Mouse (Mus musculus): ENCODE results near the gene Aamp. TPM values are rescaled to one million over a fixed set of nuclear protein-coding genes. Genes with fewer than 3 reads are reported as not detected.

Gene Aamp
- polyA plus RNA-seq, 1 experiment from 2014 or later, result 173 TPM

- no peaks in the 10 kb centered on the region for H3K27me3 ChIP-seq (ENCODE audit: control insufficient read depth, insufficient read depth, low read length)
- peak overlapping the region; percentile 57 for H3K27ac ChIP-seq (ENCODE audit: low read depth, low read length)
- peak overlapping the region; percentile 78 for H3K4me2 ChIP-seq
- peak overlapping the region; percentile 76; the same call in 1 of the 2 replicates for H3K4me3 ChIP-seq (ENCODE audit: low read depth, low read length)
- H3K9ac ChIP-seq (ENCODE audit: low read depth, low read length), result no peak overlapping the region
- no peak; the same call in 1 of the 2 replicates for ATAC-seq (replicated peaks; ENCODE audit: insufficient number of reproducible peaks, low FRiP score, low TSS enrichment)
- H3K4me1 ChIP-seq (ENCODE audit: control insufficient read depth, insufficient read depth, low read length), result peaks cover 43% of the 10 kb centered on the region
- 33% methylated on average over 6 of the region's 6 CpGs for WGBS (ENCODE audit: insufficient replicate concordance)
- H3K9me3 ChIP-seq (replicated peaks; ENCODE audit: control insufficient read depth, low read length), result no peaks in the 10 kb centered on the region
- H3K36me3 ChIP-seq (ENCODE audit: control insufficient read depth, insufficient read depth, low read length), result no peaks in the 10 kb centered on the region
Observed at GRCm38 (mm10) chr1:74240311-74240710, 44.2 kb downstream of the Aamp start.

- 34% methylated on average over 11 of the region's 11 CpGs for WGBS (ENCODE audit: insufficient replicate concordance)
- Histone ChIP-seq H3K9ac (ENCODE audit: low read depth, low read length) (peak overlapping the region; percentile 47), H3K36me3 (ENCODE audit: control insufficient read depth, insufficient read depth, low read length) (no peaks in the 10 kb centered on the region), H3K4me1 (ENCODE audit: control insufficient read depth, insufficient read depth, low read length) (peaks cover 42% of the 10 kb centered on the region), H3K4me2 (peak overlapping the region; percentile 78), H3K9me3 (replicated peaks; ENCODE audit: control insufficient read depth, low read length) (no peaks in the 10 kb centered on the region), H3K27me3 (ENCODE audit: control insufficient read depth, insufficient read depth, low read length) (no peaks in the 10 kb centered on the region), H3K27ac (ENCODE audit: low read depth, low read length) (peak overlapping the region; percentile 57), H3K4me3 (ENCODE audit: low read depth, low read length) (peak overlapping the region; percentile 76)
- ATAC-seq (replicated peaks; ENCODE audit: insufficient number of reproducible peaks, low FRiP score, low TSS enrichment), result no peak
Observed at GRCm38 (mm10) chr1:74239618-74240017, 44.9 kb downstream of the Aamp start.

- Histone ChIP-seq H3K27me3 (ENCODE audit: control insufficient read depth, insufficient read depth, low read length) (no peaks in the 10 kb centered on the region), H3K9me3 (replicated peaks; ENCODE audit: control insufficient read depth, low read length) (no peaks in the 10 kb centered on the region), H3K4me3 (ENCODE audit: low read depth, low read length) (peak overlapping the region; percentile 76), H3K9ac (ENCODE audit: low read depth, low read length) (peak overlapping the region; percentile 47), H3K4me1 (ENCODE audit: control insufficient read depth, insufficient read depth, low read length) (peaks cover 42% of the 10 kb centered on the region), H3K36me3 (ENCODE audit: control insufficient read depth, insufficient read depth, low read length) (no peaks in the 10 kb centered on the region), H3K4me2 (peak overlapping the region; percentile 78), H3K27ac (ENCODE audit: low read depth, low read length) (peak overlapping the region; percentile 57)
- no peak for ATAC-seq (replicated peaks; ENCODE audit: insufficient number of reproducible peaks, low FRiP score, low TSS enrichment)
- 15% methylated on average over 7 of the region's 7 CpGs for WGBS (ENCODE audit: insufficient replicate concordance)
Observed at GRCm38 (mm10) chr1:74239162-74239561, 45.4 kb downstream of the Aamp start.

GRCm38 (mm10) chr1:74238136-74238535 lies 46.4 kb downstream of the Aamp start:
- no peak overlapping the region; the same call in 1 of the 2 replicates for H3K27ac ChIP-seq (ENCODE audit: low read depth, low read length)
- 63% methylated on average over 1 of the region's 1 CpGs for WGBS (ENCODE audit: insufficient replicate concordance)
- H3K4me2 ChIP-seq, result peak overlapping the region; percentile 78
- no peak for ATAC-seq (replicated peaks; ENCODE audit: insufficient number of reproducible peaks, low FRiP score, low TSS enrichment)
- no peaks in the 10 kb centered on the region for H3K36me3 ChIP-seq (ENCODE audit: control insufficient read depth, insufficient read depth, low read length)
- H3K4me1 ChIP-seq (ENCODE audit: control insufficient read depth, insufficient read depth, low read length), result peaks cover 37% of the 10 kb centered on the region
- peak overlapping the region; percentile 76 for H3K4me3 ChIP-seq (ENCODE audit: low read depth, low read length)
- no peaks in the 10 kb centered on the region for H3K27me3 ChIP-seq (ENCODE audit: control insufficient read depth, insufficient read depth, low read length)
- H3K9ac ChIP-seq (ENCODE audit: low read depth, low read length), result peak overlapping the region; percentile 88
- H3K9me3 ChIP-seq (replicated peaks; ENCODE audit: control insufficient read depth, low read length), result no peaks in the 10 kb centered on the region

- Histone ChIP-seq H3K4me1 (ENCODE audit: control insufficient read depth, insufficient read depth, low read length) (peaks cover 37% of the 10 kb centered on the region), H3K9ac (ENCODE audit: low read depth, low read length) (peak overlapping the region; percentile 88), H3K27me3 (ENCODE audit: control insufficient read depth, insufficient read depth, low read length) (no peaks in the 10 kb centered on the region), H3K9me3 (replicated peaks; ENCODE audit: control insufficient read depth, low read length) (no peaks in the 10 kb centered on the region), H3K4me2 (peak overlapping the region; percentile 78), H3K4me3 (ENCODE audit: low read depth, low read length) (peak overlapping the region; percentile 76), H3K36me3 (ENCODE audit: control insufficient read depth, insufficient read depth, low read length) (no peaks in the 10 kb centered on the region), H3K27ac (ENCODE audit: low read depth, low read length) (peak overlapping the region; percentile 97; the same call in 1 of the 2 replicates)
- 39% methylated on average over 5 of the region's 5 CpGs for WGBS (ENCODE audit: insufficient replicate concordance)
- no peak for ATAC-seq (replicated peaks; ENCODE audit: insufficient number of reproducible peaks, low FRiP score, low TSS enrichment)
Observed at GRCm38 (mm10) chr1:74237671-74238070, 46.9 kb downstream of the Aamp start.

GRCm38 (mm10) chr1:74236590-74237317 lies 47.8 kb downstream of the Aamp start:
- Histone ChIP-seq H3K27me3 (ENCODE audit: control insufficient read depth, insufficient read depth, low read length) (no peaks in the 10 kb centered on the region), H3K4me3 (ENCODE audit: low read depth, low read length) (peak overlapping the region; percentile 76), H3K27ac (ENCODE audit: low read depth, low read length) (peak overlapping the region; percentile 97), H3K9ac (ENCODE audit: low read depth, low read length) (peak overlapping the region; percentile 88), H3K4me1 (ENCODE audit: control insufficient read depth, insufficient read depth, low read length) (peaks cover 37% of the 10 kb centered on the region), H3K36me3 (ENCODE audit: control insufficient read depth, insufficient read depth, low read length) (no peaks in the 10 kb centered on the region), H3K4me2 (peak overlapping the region; percentile 78), H3K9me3 (replicated peaks; ENCODE audit: control insufficient read depth, low read length) (no peaks in the 10 kb centered on the region)
- ATAC-seq (replicated peaks; ENCODE audit: insufficient number of reproducible peaks, low FRiP score, low TSS enrichment), result peak; percentile 33; the same call in 1 of the 2 replicates
- under 1% methylated on average over 57 of the region's 57 CpGs for WGBS (ENCODE audit: insufficient replicate concordance)

- H3K9ac ChIP-seq (ENCODE audit: low read depth, low read length), result peak within 1 kb of the TSS; percentile 88
- H3K9me3 ChIP-seq (replicated peaks; ENCODE audit: control insufficient read depth, low read length), result no peaks in the 10 kb centered on the region
- 2% methylated on average over 54 of the region's 55 CpGs for WGBS (ENCODE audit: insufficient replicate concordance)
- H3K4me3 ChIP-seq (ENCODE audit: low read depth, low read length), result peak within 1 kb of the TSS; percentile 76
- H3K27me3 ChIP-seq (ENCODE audit: control insufficient read depth, insufficient read depth, low read length), result no peaks in the 10 kb centered on the region
- H3K36me3 ChIP-seq (ENCODE audit: control insufficient read depth, insufficient read depth, low read length), result no peaks in the 10 kb centered on the region
- H3K27ac ChIP-seq (ENCODE audit: low read depth, low read length), result peak within 1 kb of the TSS; percentile 97
- H3K4me2 ChIP-seq, result peak within 1 kb of the TSS; percentile 78
- ATAC-seq (replicated peaks; ENCODE audit: insufficient number of reproducible peaks, low FRiP score, low TSS enrichment), result peak; percentile 88
- H3K4me1 ChIP-seq (ENCODE audit: control insufficient read depth, insufficient read depth, low read length), result peaks cover 35% of the 10 kb centered on the region
Observed at GRCm38 (mm10) chr1:74235938-74236589, 48.5 kb downstream of the Aamp start, which contains the start of gene Arpc2. Gene Arpc2, plus strand, starts transcription at chr1:74236084.

- Histone ChIP-seq H3K4me1 (ENCODE audit: control insufficient read depth, insufficient read depth, low read length) (no peaks in the 10 kb centered on the region), H3K9me3 (replicated peaks; ENCODE audit: control insufficient read depth, low read length) (no peaks in the 10 kb centered on the region), H3K9ac (ENCODE audit: low read depth, low read length) (no peak overlapping the region), H3K36me3 (ENCODE audit: control insufficient read depth, insufficient read depth, low read length) (no peaks in the 10 kb centered on the region), H3K27me3 (ENCODE audit: control insufficient read depth, insufficient read depth, low read length) (no peaks in the 10 kb centered on the region), H3K4me2 (no peak overlapping the region), H3K27ac (ENCODE audit: low read depth, low read length) (no peak overlapping the region), H3K4me3 (ENCODE audit: low read depth, low read length) (no peak overlapping the region)
- WGBS (ENCODE audit: insufficient replicate concordance), result no CpG with 5 or more reads among the region's 1 CpGs
- ATAC-seq (replicated peaks; ENCODE audit: insufficient number of reproducible peaks, low FRiP score, low TSS enrichment), result no peak
Observed at GRCm38 (mm10) chr1:74230992-74231391, 53.5 kb downstream of the Aamp start.
